Mouse (Mus musculus) lung, postnatal 0 days (tissue): ENCODE measurements at regions not wholly inside any gene's neighbourhood (a gene's known extent, or its start where the extent isn't known, plus 50 kb on each side); places are given as distances from the start of the nearest gene placed in this dataset.

Experiments used
- CTCF ChIP-seq: IDR thresholded peaks from 2 replicates; pipeline ENCODE4 v1.5.1; 2016; ENCODE audit warnings: antibody characterized with exemption, mild to moderate bottlenecking
- EP300 ChIP-seq: IDR thresholded peaks from 2 replicates; pipeline ENCODE4 v1.6.1; 2016; ENCODE audit warnings: antibody characterized with exemption, mild to moderate bottlenecking, control low read depth

GRCm38 (mm10) chr1:190374270-190374669 is 203.8 kb upstream of the Prox1 start:
- TF ChIP-seq CTCF (no peak), EP300 (no peak)
